Comparison of ENCODE assay signal across 15 mouse cellular contexts in the genomic region with DNA sequence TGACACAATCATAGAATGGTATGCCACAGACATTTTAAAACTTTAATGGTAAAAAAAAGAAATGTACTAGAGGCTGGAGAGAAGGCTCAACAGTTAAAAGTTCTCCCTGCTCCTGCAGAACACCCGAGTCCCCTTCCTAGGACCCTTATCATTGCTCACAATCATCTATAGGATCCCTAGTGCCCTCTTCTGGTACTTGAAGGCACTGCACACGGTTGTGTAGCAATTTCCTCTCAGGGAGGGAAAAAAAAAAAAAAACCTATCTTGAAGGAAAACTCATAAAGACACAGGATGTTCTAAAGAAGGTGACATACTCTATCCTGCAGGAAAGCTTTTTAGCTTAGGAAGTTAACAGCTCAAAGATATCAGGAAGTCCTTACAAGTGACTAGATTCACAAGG.
DNase-seq lines count a peak whose midpoint lies in the region; ATAC-seq and TF ChIP-seq lines count a peak whose summit lies in the region.
"Had no signal": no experiment of that assay in that cellular context is flagged by ENCODE, and none has a peak within 500 bp of the region (broad histone marks: within the 10 kb centered on the region; RNA-seq: fewer than 3 reads in every experiment).

No protein-coding gene starts in this region.

- no peaks in the 10 kb centered on the region for H3K9me3 ChIP-seq in forebrain, postnatal 0 days (ENCODE audit: low read length)
- H3K9me3 ChIP-seq in forebrain, embryonic 15.5 days: no peaks in the 10 kb centered on the region
- H3K9me3 ChIP-seq in limb, embryonic 11.5 days (ENCODE audit: control insufficient read depth, low read length): no peaks in the 10 kb centered on the region
- H3K9me3 ChIP-seq in limb, embryonic 10.5 days (replicated peaks): no peaks in the 10 kb centered on the region
- H3K9me3 ChIP-seq: limb, embryonic 15.5 days had no signal

- in situ Hi-C loops in Patski (cut with MboI; ENCODE audit: low pct_unique_long_range_greater_than_20kb): no loop called here

- no peak overlapping the region for H3K4me3 ChIP-seq in forebrain, postnatal 0 days (ENCODE audit: low read depth, low read length)
- H3K4me3 ChIP-seq in forebrain, embryonic 15.5 days: no peak overlapping the region
- H3K4me3 ChIP-seq in limb, embryonic 11.5 days (ENCODE audit: low read depth, low read length): no peak overlapping the region
- no peak overlapping the region for H3K4me3 ChIP-seq in limb, embryonic 10.5 days
- H3K4me3 ChIP-seq: erythroblast, embryonic 14.5 days; limb, embryonic 15.5 days had no signal

- no peak for ATAC-seq in forebrain, postnatal 0 days
- ATAC-seq in forebrain, embryonic 15.5 days (replicated peaks): no peak
- no peak for ATAC-seq in limb, embryonic 11.5 days (ENCODE audit: insufficient number of reproducible peaks, low FRiP score, low TSS enrichment, low read depth)
- no peak for ATAC-seq in Patski

- no peaks in the 10 kb centered on the region for H3K27me3 ChIP-seq in forebrain, postnatal 0 days (ENCODE audit: insufficient read depth, low read length)
- H3K27me3 ChIP-seq in forebrain, embryonic 15.5 days: no peaks in the 10 kb centered on the region
- H3K27me3 ChIP-seq in limb, embryonic 11.5 days (ENCODE audit: control insufficient read depth, insufficient read depth, low read length): no peaks in the 10 kb centered on the region
- H3K27me3 ChIP-seq in limb, embryonic 10.5 days (ENCODE audit: low read depth, poor library complexity, severe bottlenecking): no peaks in the 10 kb centered on the region
- peaks cover 6% of the 10 kb centered on the region for H3K27me3 ChIP-seq in Patski
- H3K27me3 ChIP-seq: limb, embryonic 15.5 days had no signal

- TF ChIP-seq CTCF in forebrain, postnatal 0 days (IDR thresholded peaks at IDR 0.05; ENCODE audit: low read depth): peak; percentile 35
- peak; percentile 39 for TF ChIP-seq CTCF in Patski (IDR thresholded peaks at IDR 0.05)

- H3K36me3 ChIP-seq in forebrain, postnatal 0 days (ENCODE audit: insufficient read depth): no peaks in the 10 kb centered on the region
- no peaks in the 10 kb centered on the region for H3K36me3 ChIP-seq in forebrain, embryonic 15.5 days
- no peaks in the 10 kb centered on the region for H3K36me3 ChIP-seq in limb, embryonic 11.5 days (ENCODE audit: control insufficient read depth, insufficient read depth, low read length)
- no peaks in the 10 kb centered on the region for H3K36me3 ChIP-seq in limb, embryonic 10.5 days
- H3K36me3 ChIP-seq: limb, embryonic 15.5 days had no signal

- POLR2A ChIA-PET in Patski (lab: Charles Lee): no interaction called here

- no peaks in the 10 kb centered on the region for H3K4me1 ChIP-seq in forebrain, postnatal 0 days (ENCODE audit: insufficient read depth)
- no peaks in the 10 kb centered on the region for H3K4me1 ChIP-seq in forebrain, embryonic 15.5 days
- H3K4me1 ChIP-seq in limb, embryonic 11.5 days (ENCODE audit: control insufficient read depth, insufficient read depth, low read length): no peaks in the 10 kb centered on the region
- H3K4me1 ChIP-seq in limb, embryonic 10.5 days: no peaks in the 10 kb centered on the region
- H3K4me1 ChIP-seq: limb, embryonic 15.5 days had no signal

- 33% methylated on average over 2 of the region's 2 CpGs for WGBS in forebrain, postnatal 0 days
- 45% methylated on average over 2 of the region's 2 CpGs for WGBS in forebrain, embryonic 15.5 days
- WGBS in limb, embryonic 11.5 days: 45% methylated on average over 2 of the region's 2 CpGs
- WGBS in limb, embryonic 10.5 days: 61% methylated on average over 2 of the region's 2 CpGs

- no peak overlapping the region for H3K27ac ChIP-seq in forebrain, postnatal 0 days (ENCODE audit: low read depth, low read length)
- no peak overlapping the region for H3K27ac ChIP-seq in forebrain, embryonic 15.5 days (replicated peaks)
- H3K27ac ChIP-seq in limb, embryonic 11.5 days (replicated peaks; ENCODE audit: low read depth, low read length): no peak overlapping the region
- H3K27ac ChIP-seq in limb, embryonic 10.5 days: no peak overlapping the region
- H3K27ac ChIP-seq: limb, embryonic 15.5 days had no signal

- H3K4me2 ChIP-seq in forebrain, postnatal 0 days (ENCODE audit: low read depth): no peak overlapping the region
- no peak overlapping the region for H3K4me2 ChIP-seq in forebrain, embryonic 15.5 days (replicated peaks)
- H3K4me2 ChIP-seq in limb, embryonic 11.5 days (ENCODE audit: low read depth, severe bottlenecking): no peak overlapping the region
- H3K4me2 ChIP-seq: limb, embryonic 15.5 days had no signal

- DNase-seq in forebrain, postnatal 0 days: no peak
- peak; percentile 45 for DNase-seq in limb, embryonic 11.5 days (ENCODE audit: low spot score)
- DNase-seq in limb, embryonic 10.5 days (ENCODE audit: low spot score): no peak
- no peak for DNase-seq in Patski (ENCODE audit: low read depth, low spot score)
- peak; percentile 11 for DNase-seq in mesoderm, embryonic 11.5 days (ENCODE audit: low read depth, low spot score)
- no peak for DNase-seq in thymus, postnatal 10 days (ENCODE audit: low spot score in 2 of 2)
- DNase-seq in adrenal gland, postnatal 25 days: no peak
- DNase-seq: adrenal gland, postnatal 36 days; heart, postnatal 10 days; kidney, postnatal 36 days; lung, adult 18-20 months; thymus, adult 2 months had no signal

- CTCF ChIA-PET in Patski (lab: Charles Lee): interaction anchor here (1.9 kb wide), 1 partner anchor 17 kb away, joined by 5 read pairs; no protein-coding TSS in a partner anchor

- no peak overlapping the region for H3K9ac ChIP-seq in forebrain, postnatal 0 days
- H3K9ac ChIP-seq in forebrain, embryonic 15.5 days (replicated peaks): no peak overlapping the region
- H3K9ac ChIP-seq in limb, embryonic 11.5 days (ENCODE audit: low read length): no peak overlapping the region
- H3K9ac ChIP-seq: limb, embryonic 15.5 days had no signal

Comparison
In these comparisons a context has a peak if more than half of its experiments do, and no peak if none do; other contexts are left out.
1. DNase-seq: peak in limb, embryonic 11.5 days (single experiment) and mesoderm, embryonic 11.5 days (single experiment); none in forebrain, postnatal 0 days (single experiment), limb, embryonic 10.5 days (single experiment), Patski (single experiment), thymus, postnatal 10 days (0 of 2) and adrenal gland, postnatal 25 days (single experiment).